Mouse (Mus musculus) liver, embryonic 12.5 days (tissue): ENCODE measurements at regions not wholly inside any gene's neighbourhood (a gene's known extent, or its start where the extent isn't known, plus 50 kb on each side); places are given as distances from the start of the nearest gene placed in this dataset.

ENCODE experiments used
- ATAC-seq: fragments of 200-750 bp; cut with Nextera tagmentation; 2 replicates; pipeline ENCODE4 v1.8.0; 2017; ENCODE audit warnings: moderate number of reproducible peaks, mild to moderate bottlenecking, moderate library complexity
- H3K27ac ChIP-seq: fragments of 300-500 bp; sonication (generic); 2 replicates; pipeline ENCODE4 v1.5.1; 2016; ENCODE audit warnings: mild to moderate bottlenecking
- H3K27me3 ChIP-seq: fragments of 300-500 bp; sonication (generic); replicated peaks from 2 replicates; pipeline ENCODE4 v1.6.1; 2016; ENCODE audit warnings: mild to moderate bottlenecking, moderate library complexity
- H3K36me3 ChIP-seq: fragments of 300-500 bp; sonication (generic); 2 replicates; pipeline ENCODE4 v1.6.1; 2016; ENCODE audit warnings: mild to moderate bottlenecking, moderate library complexity
- H3K4me1 ChIP-seq: fragments of 300-500 bp; sonication (generic); 2 replicates; pipeline ENCODE4 v1.6.1; 2016
- H3K4me2 ChIP-seq: fragments of 300-500 bp; sonication (generic); 2 replicates; pipeline ENCODE4 v1.6.1; 2016; ENCODE audit warnings: mild to moderate bottlenecking, moderate library complexity
- H3K4me3 ChIP-seq: fragments of 300-500 bp; sonication (generic); 2 replicates; pipeline ENCODE4 v1.5.1; 2016; ENCODE audit warnings: mild to moderate bottlenecking, moderate library complexity
- H3K9ac ChIP-seq: fragments of 300-500 bp; sonication (generic); 2 replicates; pipeline ENCODE4 v1.6.1; 2016; ENCODE audit warnings: mild to moderate bottlenecking, moderate library complexity
- H3K9me3 ChIP-seq: fragments of 300-500 bp; sonication (generic); replicated peaks from 2 replicates; pipeline ENCODE4 v1.6.1; 2016; ENCODE audit warnings: mild to moderate bottlenecking, moderate library complexity
- WGBS: fragments of 180-500 bp; shearing (Covaris S2); methylation state at CpG from one replicate; pipeline ENCODE4 v1.1.7; 2016; ENCODE audit not compliant: insufficient replicate concordance; 5-methylcytosine and 5-hydroxymethylcytosine counted together

DNA sequence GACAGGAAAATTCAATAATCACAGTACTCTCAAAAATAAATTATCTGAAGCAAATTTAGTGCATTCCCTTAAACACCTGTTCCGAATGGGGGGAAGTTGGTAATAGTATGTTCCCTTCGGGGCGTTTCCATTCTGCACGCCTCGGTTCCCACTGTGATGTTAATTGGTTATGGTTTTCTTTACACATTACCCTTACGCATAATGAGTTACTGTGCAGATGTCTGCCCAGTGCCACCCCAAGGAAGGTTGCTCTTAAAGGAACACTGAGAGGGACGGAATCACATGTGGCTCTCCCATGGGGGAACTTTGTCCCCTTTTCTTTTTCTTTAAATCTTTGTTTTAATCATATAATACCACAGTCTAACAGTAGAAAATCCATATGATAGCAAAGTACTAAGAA lies 217.5 kb downstream of the Zfp36l1 start:
- Histone ChIP-seq H3K4me3 (no peak overlapping the region), H3K27me3 (no peaks in the 10 kb centered on the region), H3K27ac (no peak overlapping the region), H3K9ac (no peak overlapping the region), H3K4me1 (peaks cover 12% of the 10 kb centered on the region), H3K36me3 (no peaks in the 10 kb centered on the region), H3K4me2 (no peak overlapping the region), H3K9me3 (no peaks in the 10 kb centered on the region)
- no peak for ATAC-seq
- 79% methylated on average over 7 of the region's 7 CpGs for WGBS

DNA sequence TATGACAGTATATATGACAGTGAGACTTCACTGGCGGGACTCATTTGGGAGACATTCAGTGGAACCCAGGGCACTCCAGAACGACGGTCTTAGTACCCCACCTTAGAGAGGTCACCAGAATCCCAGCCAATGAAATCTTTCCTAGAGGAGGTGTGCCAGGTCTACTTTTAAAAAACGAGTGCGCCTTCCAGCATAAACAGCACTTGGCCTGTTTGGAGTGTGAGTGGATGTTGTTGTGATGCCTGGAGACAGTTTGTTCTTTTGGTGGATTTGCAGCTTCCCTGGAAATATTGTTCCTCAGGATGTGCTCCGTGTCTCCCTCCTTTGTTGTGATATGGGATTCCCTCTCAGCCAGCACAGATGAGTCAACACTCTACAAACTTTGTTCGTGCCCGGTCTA lies 219.9 kb downstream of the Zfp36l1 start:
- 73% methylated on average over 8 of the region's 8 CpGs for WGBS
- Histone ChIP-seq H3K9me3 (no peaks in the 10 kb centered on the region), H3K9ac (no peak overlapping the region), H3K4me2 (no peak overlapping the region), H3K27ac (no peak overlapping the region), H3K4me3 (no peak overlapping the region), H3K27me3 (no peaks in the 10 kb centered on the region), H3K36me3 (no peaks in the 10 kb centered on the region), H3K4me1 (0 out of 2 replicates have a peak, but pooled peaks cover 2% of the 10 kb centered on the region)
- ATAC-seq, result no peak

DNA sequence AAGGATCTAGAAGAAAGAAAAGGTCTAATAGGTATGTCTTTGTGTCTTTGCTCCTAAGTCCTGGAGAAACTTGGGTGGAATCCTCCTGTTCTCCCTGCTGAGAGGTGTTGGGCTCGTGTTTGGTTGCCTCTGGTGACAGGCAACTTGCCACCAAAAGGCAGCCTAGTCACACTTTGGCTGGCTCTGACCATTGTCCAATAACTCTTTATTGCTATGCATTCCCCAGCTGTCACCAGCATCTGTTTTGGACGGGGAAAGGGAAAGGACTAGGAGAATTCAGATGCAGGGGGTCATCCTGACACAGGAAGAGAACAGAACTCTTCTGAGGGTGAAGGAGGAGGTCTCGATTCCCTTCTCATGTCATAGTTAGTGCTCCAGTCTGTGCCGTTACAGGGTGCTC lies 220.9 kb downstream of the Zfp36l1 start:
- Histone ChIP-seq H3K4me1 (no peaks in the 10 kb centered on the region), H3K27ac (no peak overlapping the region), H3K9me3 (no peaks in the 10 kb centered on the region), H3K36me3 (no peaks in the 10 kb centered on the region), H3K27me3 (no peaks in the 10 kb centered on the region), H3K9ac (no peak overlapping the region), H3K4me3 (no peak overlapping the region), H3K4me2 (no peak overlapping the region)
- ATAC-seq, result no peak
- WGBS, result 54% methylated on average over 4 of the region's 4 CpGs

DNA sequence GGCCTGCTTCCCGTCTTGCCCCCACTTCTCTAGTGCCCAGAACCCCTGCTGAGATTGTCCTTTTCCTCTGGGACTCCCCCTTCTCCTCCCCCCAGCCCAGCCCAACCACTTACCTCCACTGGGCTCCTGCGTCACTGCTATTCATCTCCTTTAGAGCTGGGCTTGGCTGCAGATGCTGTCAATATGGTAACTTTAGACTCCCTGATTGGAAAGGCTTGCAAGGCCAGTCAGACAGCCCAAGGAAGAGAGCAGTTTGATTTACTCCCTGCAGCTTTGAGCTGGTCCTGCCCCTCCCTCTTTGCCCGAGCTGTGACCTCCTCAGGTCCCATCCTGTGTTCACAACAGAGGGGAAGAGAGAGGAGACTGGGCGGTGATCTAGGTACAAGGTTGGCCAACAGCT lies 221.9 kb downstream of the Zfp36l1 start:
- Histone ChIP-seq H3K36me3 (no peaks in the 10 kb centered on the region), H3K9me3 (no peaks in the 10 kb centered on the region), H3K4me3 (no peak overlapping the region), H3K4me1 (no peaks in the 10 kb centered on the region), H3K27me3 (no peaks in the 10 kb centered on the region; the same call in 1 of the 2 replicates), H3K9ac (no peak overlapping the region), H3K27ac (no peak overlapping the region), H3K4me2 (no peak overlapping the region)
- WGBS, result 53% methylated on average over 4 of the region's 4 CpGs
- ATAC-seq, result no peak

DNA sequence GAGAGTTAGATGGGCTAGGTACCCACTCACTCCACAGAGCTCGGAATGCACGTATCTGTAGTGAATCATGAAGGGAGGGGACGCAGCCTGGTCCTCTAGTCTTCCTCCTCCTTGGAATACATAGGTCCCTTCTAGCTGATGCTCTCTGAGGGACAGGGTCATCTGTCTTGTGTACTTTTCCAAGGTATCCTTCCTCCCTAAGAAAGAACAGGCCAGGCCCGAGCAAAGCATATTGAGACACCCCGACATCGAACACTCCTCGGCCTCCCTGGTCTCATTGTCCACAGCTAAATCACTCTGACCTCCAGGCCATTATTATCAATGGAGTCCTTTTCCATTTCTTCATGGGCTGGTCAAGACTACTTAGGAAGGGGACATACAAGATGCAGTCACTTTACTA lies 222.5 kb downstream of the Zfp36l1 start:
- Histone ChIP-seq H3K36me3 (no peaks in the 10 kb centered on the region), H3K9ac (no peak overlapping the region), H3K4me3 (no peak overlapping the region), H3K27ac (no peak overlapping the region), H3K9me3 (no peaks in the 10 kb centered on the region), H3K4me2 (no peak overlapping the region), H3K27me3 (no peaks in the 10 kb centered on the region; the same call in 1 of the 2 replicates), H3K4me1 (no peaks in the 10 kb centered on the region)
- ATAC-seq, result no peak
- WGBS, result 71% methylated on average over 7 of the region's 7 CpGs

DNA sequence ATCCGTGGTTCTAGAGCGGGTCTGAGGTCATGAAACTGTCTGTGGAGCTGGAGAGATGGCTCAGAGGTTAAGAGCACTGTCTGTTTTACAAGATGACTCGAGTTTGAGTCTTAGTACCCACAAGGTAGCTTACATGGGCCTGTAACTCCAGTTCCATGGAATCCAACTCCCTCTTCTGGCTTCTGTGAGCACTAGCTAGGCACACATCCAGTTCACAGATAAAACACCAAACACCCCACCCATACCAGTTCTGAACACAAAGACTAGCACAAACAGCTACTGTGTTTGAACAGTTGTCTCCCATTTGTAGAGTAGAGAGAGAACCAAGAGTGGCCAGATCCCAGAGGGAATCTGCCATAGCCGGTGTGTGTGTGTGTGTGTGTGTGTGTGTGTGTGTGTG lies 224.0 kb downstream of the Zfp36l1 start:
- H3K4me3 ChIP-seq, result no peak overlapping the region
- no peak for ATAC-seq
- H3K27me3 ChIP-seq, result no peaks in the 10 kb centered on the region; the same call in 1 of the 2 replicates
- no peak overlapping the region for H3K9ac ChIP-seq
- H3K27ac ChIP-seq, result no peak overlapping the region
- no peak overlapping the region for H3K4me2 ChIP-seq
- no peaks in the 10 kb centered on the region for H3K4me1 ChIP-seq
- no peaks in the 10 kb centered on the region for H3K36me3 ChIP-seq
- H3K9me3 ChIP-seq, result no peaks in the 10 kb centered on the region
- WGBS, result 77% methylated on average over 4 of the region's 4 CpGs

DNA sequence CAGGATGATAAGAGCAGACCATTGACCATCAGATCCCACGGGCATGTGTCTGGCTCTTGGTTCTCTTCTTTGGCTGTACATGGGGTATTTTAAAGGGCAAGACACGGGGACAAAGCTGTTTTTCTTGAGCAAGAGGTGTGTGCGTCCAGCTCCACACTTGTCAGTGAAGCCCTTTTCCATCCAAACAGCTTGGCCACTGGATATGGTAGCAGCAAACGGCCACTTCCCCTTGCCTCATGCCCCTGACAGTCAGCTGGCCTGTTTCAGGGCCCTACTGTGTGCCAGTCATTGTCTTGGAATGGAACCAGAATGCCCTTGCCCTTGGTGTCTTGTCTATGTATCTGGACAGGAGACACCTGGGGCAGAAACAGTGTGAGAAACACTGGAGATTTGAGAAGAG lies 224.7 kb downstream of the Zfp36l1 start:
- Histone ChIP-seq H3K4me1 (no peaks in the 10 kb centered on the region), H3K27me3 (no peaks in the 10 kb centered on the region; the same call in 1 of the 2 replicates), H3K9me3 (no peaks in the 10 kb centered on the region), H3K36me3 (no peaks in the 10 kb centered on the region), H3K9ac (no peak overlapping the region), H3K27ac (no peak overlapping the region), H3K4me3 (no peak overlapping the region), H3K4me2 (no peak overlapping the region)
- 49% methylated on average over 4 of the region's 4 CpGs for WGBS
- no peak for ATAC-seq

DNA sequence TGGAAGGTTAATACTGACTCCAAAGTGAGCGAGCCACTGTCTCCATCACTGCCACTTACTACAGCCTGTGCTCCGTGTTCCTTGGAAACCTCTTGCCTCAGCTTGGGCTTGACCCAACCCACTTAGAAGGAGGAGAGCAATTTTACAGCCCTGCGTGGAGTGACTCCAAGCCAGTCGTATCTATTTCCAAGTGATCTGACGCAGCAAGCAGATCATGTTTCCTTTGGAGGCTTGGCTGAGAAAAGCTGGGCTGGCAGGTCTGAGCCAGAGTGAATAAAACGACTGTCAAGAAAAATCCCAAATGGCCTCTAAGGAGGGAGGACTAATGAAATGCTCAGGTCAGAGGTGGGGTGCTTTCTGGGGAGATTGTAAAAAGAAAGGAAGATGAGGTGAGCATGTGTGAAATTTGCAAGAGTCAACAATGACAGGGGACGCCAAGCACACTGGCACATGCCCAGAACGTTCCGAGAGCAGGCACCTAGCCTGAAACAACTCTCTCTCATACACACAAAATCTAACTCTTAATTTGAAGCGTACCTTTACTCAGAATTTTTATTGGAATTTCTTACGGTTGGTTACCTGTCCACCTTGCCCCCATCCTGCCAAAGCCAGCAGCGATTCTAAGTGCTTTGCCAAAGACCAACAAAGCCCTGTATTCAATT lies 225.5 kb downstream of the Zfp36l1 start:
- Histone ChIP-seq H3K9ac (no peak overlapping the region), H3K9me3 (no peaks in the 10 kb centered on the region), H3K4me1 (no peaks in the 10 kb centered on the region), H3K4me3 (no peak overlapping the region), H3K36me3 (no peaks in the 10 kb centered on the region), H3K27me3 (no peaks in the 10 kb centered on the region; the same call in 1 of the 2 replicates), H3K27ac (no peak overlapping the region), H3K4me2 (no peak overlapping the region)
- no peak for ATAC-seq
- 67% methylated on average over 12 of the region's 12 CpGs for WGBS

DNA sequence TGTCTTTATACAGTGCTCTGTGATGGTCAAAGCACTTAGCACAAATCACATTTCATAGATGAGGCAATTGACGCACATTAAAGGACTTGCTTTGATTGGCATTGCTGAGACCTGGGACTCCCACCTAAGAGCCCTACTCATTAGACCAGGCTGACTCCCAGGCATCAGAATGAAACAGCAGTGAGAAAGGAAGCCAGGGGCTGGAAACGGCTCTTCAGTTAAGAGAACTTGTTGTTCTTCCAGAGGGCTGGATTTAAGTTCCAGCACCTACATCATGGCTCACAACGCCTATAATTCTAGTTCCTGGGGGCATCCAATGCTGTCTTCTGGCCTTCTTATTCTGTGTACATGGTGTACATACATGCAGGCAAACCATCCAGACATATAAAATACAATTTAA lies 226.3 kb downstream of the Zfp36l1 start:
- WGBS, result 68% methylated on average over 3 of the region's 3 CpGs
- H3K36me3 ChIP-seq, result no peaks in the 10 kb centered on the region
- no peaks in the 10 kb centered on the region; the same call in 1 of the 2 replicates for H3K27me3 ChIP-seq
- no peak overlapping the region for H3K4me2 ChIP-seq
- no peaks in the 10 kb centered on the region for H3K9me3 ChIP-seq
- no peak overlapping the region for H3K4me3 ChIP-seq
- no peak overlapping the region for H3K9ac ChIP-seq
- no peak overlapping the region for H3K27ac ChIP-seq
- H3K4me1 ChIP-seq, result no peaks in the 10 kb centered on the region
- no peak for ATAC-seq

DNA sequence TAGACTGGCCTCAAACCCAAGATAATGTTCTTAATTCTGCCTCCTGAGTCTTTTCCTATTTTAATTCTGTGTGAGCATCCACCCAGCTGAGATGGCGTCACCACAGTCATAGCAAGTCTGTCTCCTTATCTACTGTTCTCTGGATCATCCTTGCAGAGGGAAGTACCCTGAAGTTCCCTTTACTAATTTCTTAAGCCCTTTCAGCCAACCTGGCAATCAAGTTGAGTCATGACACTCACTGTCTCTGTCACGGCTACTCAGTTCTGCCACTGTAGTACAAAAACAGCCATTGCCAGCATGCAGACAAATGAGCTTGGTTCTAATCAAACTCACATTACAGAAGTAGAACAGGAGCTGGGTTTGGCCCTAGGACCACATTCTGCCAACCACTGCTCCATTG lies 227.5 kb downstream of the Zfp36l1 start:
- Histone ChIP-seq H3K27me3 (no peaks in the 10 kb centered on the region; the same call in none of the 2 replicates), H3K9me3 (no peaks in the 10 kb centered on the region), H3K4me1 (0 out of 2 replicates have a peak, but pooled peaks cover 7% of the 10 kb centered on the region), H3K4me2 (no peak overlapping the region), H3K27ac (no peak overlapping the region), H3K4me3 (no peak overlapping the region), H3K9ac (no peak overlapping the region), H3K36me3 (no peaks in the 10 kb centered on the region)
- no peak for ATAC-seq
- 42% methylated on average over 2 of the region's 2 CpGs for WGBS

DNA sequence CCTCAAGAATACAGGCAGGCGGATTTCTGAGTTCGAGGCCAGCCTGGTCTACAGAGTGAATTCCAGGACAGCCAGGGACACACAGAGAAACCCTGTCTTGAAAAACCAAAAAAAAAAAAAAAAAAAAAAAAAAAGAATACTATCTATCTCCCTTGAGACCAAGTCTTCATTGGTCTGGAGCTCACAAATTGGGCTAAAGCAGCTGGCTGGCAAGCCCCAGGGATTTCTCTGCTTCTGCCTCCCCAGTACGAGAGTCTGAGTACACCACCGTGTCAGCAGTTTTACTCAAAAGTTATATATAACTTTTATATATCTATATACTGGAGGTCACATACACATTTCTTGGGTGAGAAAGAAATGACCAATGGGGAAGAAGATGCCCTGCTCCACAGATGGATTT lies 229.2 kb downstream of the Zfp36l1 start:
- 66% methylated on average over 4 of the region's 4 CpGs for WGBS
- Histone ChIP-seq H3K9ac (no peak overlapping the region), H3K36me3 (no peaks in the 10 kb centered on the region)

DNA sequence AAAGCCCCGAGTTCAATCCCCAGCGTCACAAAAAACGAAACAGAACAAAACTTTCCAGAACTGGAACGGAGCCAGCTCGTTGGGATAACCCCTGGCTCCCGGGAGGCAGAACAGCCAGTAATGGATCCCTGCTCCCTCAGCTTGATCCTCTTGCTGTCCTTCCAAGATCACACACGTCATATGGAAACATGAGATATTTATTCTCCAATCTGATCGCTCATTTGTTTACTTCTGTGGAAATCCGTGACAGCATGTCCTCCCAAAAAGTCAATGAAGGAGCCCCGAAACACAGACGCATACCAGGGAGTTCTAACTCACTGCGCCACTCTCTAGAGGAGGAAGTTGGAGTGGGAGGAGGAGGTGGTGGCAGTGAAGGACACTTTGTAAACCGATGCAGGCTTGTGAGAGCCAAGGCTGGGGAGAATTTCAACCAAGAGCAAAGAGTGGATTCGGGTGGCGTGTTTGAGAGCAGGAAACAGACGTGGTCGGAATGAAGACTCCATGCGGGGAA lies 232.0 kb downstream of the Zfp36l1 start:
- no peak for ATAC-seq
- no peak overlapping the region for H3K4me2 ChIP-seq
- no peak overlapping the region for H3K9ac ChIP-seq
- no peaks in the 10 kb centered on the region for H3K9me3 ChIP-seq
- no peaks in the 10 kb centered on the region; the same call in 1 of the 2 replicates for H3K27me3 ChIP-seq
- 46% methylated on average over 18 of the region's 18 CpGs for WGBS
- no peak overlapping the region for H3K4me3 ChIP-seq
- no peaks in the 10 kb centered on the region for H3K36me3 ChIP-seq
- no peak overlapping the region for H3K27ac ChIP-seq
- H3K4me1 ChIP-seq, result 0 out of 2 replicates have a peak, but pooled peaks cover 7% of the 10 kb centered on the region

More for the DNA sequence above, 229.2 kb downstream of the Zfp36l1 start:
- Histone ChIP-seq H3K4me2 (no peak overlapping the region), H3K9me3 (no peaks in the 10 kb centered on the region), H3K27ac (no peak overlapping the region), H3K27me3 (no peaks in the 10 kb centered on the region; the same call in none of the 2 replicates), H3K4me1 (0 out of 2 replicates have a peak, but pooled peaks cover 7% of the 10 kb centered on the region), H3K4me3 (no peak overlapping the region)
- no peak for ATAC-seq
